Mouse (Mus musculus): ENCODE measurements around the gene Amn. TPM values are rescaled to one million over a fixed set of nuclear protein-coding genes. Genes with fewer than 3 reads are reported as not detected.

Amn gene
- 0.49 and 0.81 TPM in 2 replicates for polyA plus RNA-seq (2012; rRNA removed)

GRCm38 (mm10) chr12:111270629-111271277, at the start of gene Amn:
Gene Amn, plus strand, starts transcription at chr12:111271095.

Other genes with a start within 250 kb of the Amn start
- 5.3 and 6.8 TPM in 2 replicates for gene Rcor1, start 231.7 kb upstream of the Amn start, polyA plus RNA-seq (2012; rRNA removed)
- 2.1 and 2.4 TPM in 2 replicates for gene Traf3, start 104.7 kb upstream of the Amn start, polyA plus RNA-seq (2012; rRNA removed)
- gene 4930595D18Rik, start 86.6 kb upstream of the Amn start, polyA plus RNA-seq (2012; rRNA removed): not detected in 2 replicates
- gene Cdc42bpb, start 106.6 kb downstream of the Amn start, polyA plus RNA-seq (2012; rRNA removed): 33.6 and 44.0 TPM in 2 replicates
- gene Lbhd2, start 135.7 kb downstream of the Amn start, polyA plus RNA-seq (2012; rRNA removed): 0.10 TPM in 1 of 2 replicates, not detected in the other
- gene Exoc3l4, start 145.9 kb downstream of the Amn start, polyA plus RNA-seq (2012; rRNA removed): 25.7 and 28.1 TPM in 2 replicates
- 36.6 and 38.5 TPM in 2 replicates for gene Tnfaip2, start 171.4 kb downstream of the Amn start, polyA plus RNA-seq (2012; rRNA removed)
- gene Gm266, start 214.7 kb downstream of the Amn start, polyA plus RNA-seq (2012; rRNA removed): 0.58 and 0.59 TPM in 2 replicates